23 mouse cellular contexts compared by ENCODE assay signal in the genomic region with DNA sequence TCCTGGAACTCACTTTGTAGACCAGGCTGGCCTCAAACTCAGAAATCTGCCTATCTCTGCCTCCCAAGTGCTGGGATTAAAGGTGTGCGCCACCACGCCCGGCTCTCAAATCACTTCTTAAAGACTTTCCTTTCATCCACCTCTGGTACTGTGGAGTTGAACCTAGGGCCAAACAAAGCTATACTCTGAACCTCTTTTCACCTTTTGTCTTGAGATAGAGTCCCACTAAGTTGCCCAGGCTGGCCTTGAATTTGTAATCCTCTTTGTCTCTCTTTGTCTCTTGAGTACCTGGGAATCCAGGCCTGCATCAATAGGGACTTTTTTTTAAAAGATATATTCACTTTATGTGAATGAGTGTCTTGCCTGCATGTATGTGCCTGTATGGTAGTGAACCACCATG. TPM values are rescaled to one million over a fixed set of nuclear protein-coding genes. Genes with fewer than 3 reads are reported as not detected.
"Had no signal": no experiment of that assay in that cellular context is flagged by ENCODE, and none has a peak within 500 bp of the region (broad histone marks: within the 10 kb centered on the region; RNA-seq: fewer than 3 reads in every experiment).

No protein-coding gene starts in this region.

- H3K9ac ChIP-seq: neural tube, embryonic 13.5 days; neural tube, embryonic 15.5 days; stomach, embryonic 15.5 days had no signal

- DNase-seq: retina, postnatal 1 day; right cerebral cortex, adult 18-20 months; right cerebral cortex, postnatal 14 days; right cerebral cortex, postnatal 25 days; right cerebral cortex, postnatal 4 days; spleen, adult 18-20 months; thymus, adult 18-20 months; thymus, adult 2 months; thymus, postnatal 14 days; thymus, postnatal 25 days; thymus, postnatal 36 days; thymus, postnatal 4 days had no signal

- H3K4me1 ChIP-seq: stomach, embryonic 15.5 days had no signal

- H3K36me3 ChIP-seq: neural tube, embryonic 13.5 days; neural tube, embryonic 15.5 days; stomach, embryonic 15.5 days had no signal

- H3K4me3 ChIP-seq: neural tube, embryonic 13.5 days; neural tube, embryonic 15.5 days; stomach, embryonic 15.5 days had no signal

- H3K27ac ChIP-seq: neural tube, embryonic 13.5 days; neural tube, embryonic 15.5 days; stomach, embryonic 15.5 days; stomach, postnatal 0 days had no signal

- H3K27me3 ChIP-seq: neural tube, embryonic 13.5 days; neural tube, embryonic 15.5 days; stomach, embryonic 15.5 days had no signal

- H3K9me3 ChIP-seq: neural tube, embryonic 13.5 days; neural tube, embryonic 15.5 days; stomach, embryonic 15.5 days had no signal

- H3K4me2 ChIP-seq: neural tube, embryonic 13.5 days; neural tube, embryonic 15.5 days; stomach, embryonic 15.5 days had no signal

RNA-seq across cellular contexts. Expression of gene Kcnj4, which starts 57.0 kb away (rescaled TPM):
- total RNA-seq: neutrophil, adult 5-6 weeks had no signal
- polyA plus RNA-seq: neural tube, embryonic 13.5 days; neural tube, embryonic 14.5 days; neural tube, embryonic 15.5 days; small intestine, adult 2 months; spleen, adult 2 months; stomach, embryonic 14.5 days; stomach, embryonic 15.5 days; stomach, embryonic 16.5 days; stomach, postnatal 0 days; thymus, adult 2 months; thymus, postnatal 0 days had no signal
